Mouse (Mus musculus) hindbrain, embryonic 11.5 days (tissue): ENCODE results near the gene Itih3. TPM values are rescaled to one million over a fixed set of nuclear protein-coding genes. Genes with fewer than 3 reads are reported as not detected.

Experiments
- ATAC-seq: fragments of 200-750 bp; cut with Nextera tagmentation; 2 replicates; pipeline ENCODE4 v1.8.0; 2017; ENCODE audit warnings: mild to moderate bottlenecking, moderate TSS enrichment, moderate library complexity; ENCODE audit not compliant: low FRiP score
- DNase-seq: peaks from one replicate; pipeline ENCODE4 v3.0.0-alpha.2; 2015; ENCODE audit warnings: low spot score
- H3K27ac ChIP-seq: fragments of 300-500 bp; sonication (generic); 2 replicates; pipeline ENCODE4 v1.5.1; 2014; ENCODE audit warnings: mild to moderate bottlenecking, low read depth, low read length
- H3K27me3 ChIP-seq: fragments of 300-500 bp; sonication (generic); 2 replicates; pipeline ENCODE4 v1.6.1; 2014; ENCODE audit warnings: mild to moderate bottlenecking, low read length, moderate library complexity, mixed read lengths; ENCODE audit not compliant: control insufficient read depth, insufficient read depth
- H3K36me3 ChIP-seq: fragments of 300-500 bp; sonication (generic); 2 replicates; pipeline ENCODE4 v1.6.1; 2014; ENCODE audit warnings: mild to moderate bottlenecking, low read length, moderate library complexity, mixed read lengths; ENCODE audit not compliant: control insufficient read depth, insufficient read depth
- H3K4me1 ChIP-seq: fragments of 300-500 bp; sonication (generic); replicated peaks from 2 replicates; pipeline ENCODE4 v1.6.1; 2014; ENCODE audit warnings: low read length, mixed read lengths; ENCODE audit not compliant: control insufficient read depth, insufficient read depth
- H3K4me2 ChIP-seq: fragments of 300-500 bp; sonication (generic); replicated peaks from 2 replicates; pipeline ENCODE4 v1.6.1; 2014; ENCODE audit warnings: mild to moderate bottlenecking, low read depth, low read length
- H3K4me3 ChIP-seq: fragments of 300-500 bp; sonication (generic); 2 replicates; pipeline ENCODE4 v1.5.1; 2014; ENCODE audit warnings: low read depth, low read length
- H3K9ac ChIP-seq: fragments of 300-500 bp; sonication (generic); 2 replicates; pipeline ENCODE4 v1.6.1; 2014; ENCODE audit warnings: low read depth, low read length
- H3K9me3 ChIP-seq: fragments of 300-500 bp; sonication (generic); 2 replicates; pipeline ENCODE4 v1.6.1; 2016; ENCODE audit warnings: low read length; ENCODE audit not compliant: control insufficient read depth
- WGBS: fragments of 180-500 bp; shearing (Covaris S2); extraction: QIAGEN DNeasy Blood & Tissue Kit; methylation state at CpG from one replicate; pipeline ENCODE4 v1.1.7; 2014; 5-methylcytosine and 5-hydroxymethylcytosine counted together
- polyA plus RNA-seq: library from polyadenylated mRNA; unstranded; fragments of >200 nt; fragmentation: Nextera tagmentation; extraction: Ambion mirVana; gene quantifications from 2 replicates; pipeline ENCODE4 v1.2.1, GENCODE M21; 2014

Gene Itih3
- polyA plus RNA-seq, 1 experiment from 2014 or later = not detected

DNA sequence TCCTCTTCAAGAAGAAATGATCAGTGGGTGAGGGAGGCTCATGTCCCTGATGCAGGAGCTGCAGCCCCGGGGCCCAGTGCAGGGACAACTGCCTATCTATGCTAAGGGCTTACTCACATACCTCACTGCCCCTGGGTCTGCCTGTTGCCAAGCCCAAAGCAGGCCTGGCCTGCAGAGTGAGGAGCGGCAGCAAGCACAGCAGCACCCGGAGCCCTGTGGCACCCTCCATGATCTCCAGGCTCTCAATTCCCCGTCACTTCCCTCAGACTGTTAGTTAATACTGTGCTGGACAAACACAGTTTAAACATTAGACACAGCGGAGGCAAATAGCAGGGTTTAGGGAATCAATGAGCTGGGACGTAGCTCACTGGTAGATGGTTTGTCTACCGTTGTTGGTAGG, 19.5 kb upstream of the Itih3 start, which contains the start of gene Itih1:
Gene Itih1, minus strand, starts transcription at position 252 of the 400 bp plus-strand sequence.
- Histone ChIP-seq H3K9ac (no peak within 1 kb of the TSS), H3K9me3 (no peaks in the 10 kb centered on the region), H3K36me3 (no peaks in the 10 kb centered on the region), H3K4me1 (no peaks in the 10 kb centered on the region), H3K27me3 (no peaks in the 10 kb centered on the region), H3K4me3 (no peak within 1 kb of the TSS), H3K27ac (no peak within 1 kb of the TSS), H3K4me2 (no peak within 1 kb of the TSS)
- no peak for DNase-seq
- ATAC-seq = no peak
- 91% methylated on average over 7 of the region's 7 CpGs for WGBS

DNA sequence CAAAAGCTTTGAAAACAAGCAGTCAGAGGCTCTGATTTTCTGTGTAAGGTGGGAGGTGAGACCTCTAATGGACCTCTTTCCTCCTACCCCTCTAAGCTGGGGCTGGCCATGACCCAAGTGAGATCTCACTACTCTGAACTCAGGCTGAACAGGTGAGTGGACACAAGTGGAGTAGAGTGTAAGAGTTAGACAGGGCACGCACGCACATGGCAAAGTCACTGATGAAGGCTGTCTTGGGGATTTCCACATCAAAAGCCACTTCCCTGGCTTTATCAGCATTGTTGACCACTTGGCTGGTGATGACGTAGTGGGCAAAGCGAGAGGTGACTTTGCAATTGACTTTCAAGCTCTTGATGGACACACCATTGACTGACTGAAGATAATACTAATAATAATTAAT, 18.7 kb upstream of the Itih3 start:
- Histone ChIP-seq H3K36me3 (no peaks in the 10 kb centered on the region), H3K4me1 (no peaks in the 10 kb centered on the region), H3K9me3 (no peaks in the 10 kb centered on the region), H3K27ac (no peak overlapping the region), H3K4me3 (no peak overlapping the region), H3K9ac (no peak overlapping the region), H3K27me3 (no peaks in the 10 kb centered on the region), H3K4me2 (no peak overlapping the region)
- ATAC-seq (no peak), DNase-seq (no peak)
- WGBS = 94% methylated on average over 4 of the region's 4 CpGs

DNA sequence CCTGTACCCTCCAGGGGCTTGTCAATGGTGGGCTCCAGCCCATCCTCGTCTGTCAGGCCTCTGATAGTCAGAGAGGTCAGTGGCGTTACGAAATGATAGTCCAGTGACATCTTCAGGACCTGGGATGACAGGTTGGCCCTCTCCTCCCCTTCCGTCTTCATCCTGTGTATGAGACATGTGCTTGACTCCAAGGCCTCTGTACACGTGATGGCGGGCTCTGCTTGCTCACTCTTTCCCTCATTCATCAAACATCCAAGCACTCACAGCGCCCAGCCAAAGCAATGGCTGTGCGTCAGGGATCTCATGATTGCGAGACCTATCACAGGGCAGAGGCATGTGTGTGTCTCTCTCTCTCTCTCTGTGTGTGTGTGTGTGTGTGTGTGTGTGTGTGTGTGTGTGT, 9.8 kb upstream of the Itih3 start:
- no peak overlapping the region for H3K4me3 ChIP-seq
- no peaks in the 10 kb centered on the region for H3K9me3 ChIP-seq
- no peak overlapping the region for H3K4me2 ChIP-seq
- ATAC-seq = no peak
- H3K27me3 ChIP-seq = no peaks in the 10 kb centered on the region
- no peaks in the 10 kb centered on the region for H3K4me1 ChIP-seq
- H3K36me3 ChIP-seq = no peaks in the 10 kb centered on the region
- 91% methylated on average over 9 of the region's 9 CpGs for WGBS
- DNase-seq = no peak
- H3K27ac ChIP-seq = no peak overlapping the region
- H3K9ac ChIP-seq = no peak overlapping the region

DNA sequence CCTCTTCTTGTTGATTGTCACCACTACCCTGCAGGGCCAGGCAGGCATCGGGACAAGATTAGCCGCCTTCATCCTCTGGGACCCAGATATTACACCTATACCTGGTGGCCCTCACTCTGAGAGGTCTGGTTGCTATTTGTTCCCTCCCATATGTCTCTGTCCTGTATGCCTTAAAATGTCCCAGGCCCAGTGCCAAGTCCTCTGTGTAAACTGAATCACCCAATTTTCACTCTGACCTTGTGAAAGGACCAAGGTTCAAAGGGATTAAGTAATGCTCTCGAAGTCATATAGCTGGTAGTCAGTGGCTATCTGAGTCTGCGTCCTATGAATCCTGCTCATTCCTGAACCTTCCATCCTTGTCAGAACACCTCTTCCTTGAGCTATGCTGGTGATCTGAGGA, 6.8 kb upstream of the Itih3 start:
- no peaks in the 10 kb centered on the region for H3K36me3 ChIP-seq
- 93% methylated on average over 4 of the region's 4 CpGs for WGBS
- no peaks in the 10 kb centered on the region for H3K4me1 ChIP-seq
- no peak overlapping the region for H3K4me3 ChIP-seq
- H3K9ac ChIP-seq = no peak overlapping the region
- ATAC-seq (no peak), DNase-seq (no peak)
- no peak overlapping the region for H3K4me2 ChIP-seq
- H3K27ac ChIP-seq = no peak overlapping the region
- H3K9me3 ChIP-seq = no peaks in the 10 kb centered on the region
- no peaks in the 10 kb centered on the region for H3K27me3 ChIP-seq

DNA sequence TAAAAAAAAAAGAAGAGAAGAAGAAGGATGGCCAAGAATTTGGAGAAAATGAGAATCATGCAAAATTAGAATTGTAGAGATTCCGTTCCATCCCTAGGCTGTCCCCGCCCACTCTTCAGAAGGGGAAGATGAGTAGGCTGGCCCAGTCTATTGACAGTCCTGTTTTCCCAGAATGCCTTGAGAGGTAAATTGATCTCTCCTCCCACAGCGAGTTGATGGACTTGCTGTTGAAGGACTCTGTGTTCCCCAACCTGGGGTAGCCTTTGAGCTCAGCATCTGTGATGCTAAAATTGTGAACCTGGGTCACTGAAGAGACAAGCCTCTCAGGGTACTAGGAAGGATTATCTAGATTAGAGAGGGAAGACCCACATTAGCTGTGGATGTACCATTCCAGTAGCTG, 1.9 kb upstream of the Itih3 start:
- no peak overlapping the region for H3K4me3 ChIP-seq
- no peak overlapping the region for H3K4me2 ChIP-seq
- WGBS = 89% methylated on average over 3 of the region's 3 CpGs
- H3K9ac ChIP-seq = no peak overlapping the region
- ATAC-seq = no peak
- no peaks in the 10 kb centered on the region for H3K9me3 ChIP-seq
- no peaks in the 10 kb centered on the region for H3K27me3 ChIP-seq
- H3K4me1 ChIP-seq = no peaks in the 10 kb centered on the region
- H3K36me3 ChIP-seq = no peaks in the 10 kb centered on the region
- DNase-seq = no peak
- no peak overlapping the region for H3K27ac ChIP-seq

DNA sequence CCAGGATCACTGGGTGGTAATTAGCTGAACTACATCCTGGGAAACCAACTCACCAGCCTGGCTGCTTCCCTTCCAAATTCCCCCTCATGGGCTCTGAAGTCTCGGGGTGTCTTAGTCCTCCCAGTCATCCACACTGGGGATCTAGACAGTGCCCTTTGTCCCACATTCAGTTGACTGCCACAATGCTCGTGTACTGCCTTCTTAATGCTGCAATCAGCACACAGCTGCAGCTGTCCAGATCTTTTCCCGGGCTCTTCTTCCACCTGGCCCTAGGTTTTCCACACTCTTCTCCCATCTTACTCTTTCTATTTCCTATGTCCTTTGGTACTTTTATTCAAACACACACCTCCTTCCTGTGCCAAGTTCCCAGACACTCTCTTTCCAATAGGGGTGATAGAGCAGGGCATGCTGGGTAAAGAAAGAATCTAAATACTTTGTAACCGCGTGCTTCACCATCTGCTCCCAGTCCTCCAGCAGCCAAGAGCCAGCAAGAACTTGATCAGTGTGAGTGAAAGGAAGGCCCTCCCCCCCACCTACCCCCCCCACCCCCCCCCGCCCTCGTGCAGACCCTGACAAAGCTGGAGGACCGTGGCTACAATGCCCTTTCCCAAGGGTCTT, 1.4 kb downstream of the Itih3 start:
- H3K36me3 ChIP-seq = no peaks in the 10 kb centered on the region
- no peak overlapping the region for H3K9ac ChIP-seq
- H3K27me3 ChIP-seq = no peaks in the 10 kb centered on the region
- no peaks in the 10 kb centered on the region for H3K9me3 ChIP-seq
- H3K4me2 ChIP-seq = no peak overlapping the region
- no peak overlapping the region for H3K4me3 ChIP-seq
- H3K4me1 ChIP-seq = no peaks in the 10 kb centered on the region
- 60% methylated on average over 8 of the region's 8 CpGs for WGBS
- H3K27ac ChIP-seq = no peak overlapping the region
- ATAC-seq = no peak
- peak; percentile 5 for DNase-seq

DNA sequence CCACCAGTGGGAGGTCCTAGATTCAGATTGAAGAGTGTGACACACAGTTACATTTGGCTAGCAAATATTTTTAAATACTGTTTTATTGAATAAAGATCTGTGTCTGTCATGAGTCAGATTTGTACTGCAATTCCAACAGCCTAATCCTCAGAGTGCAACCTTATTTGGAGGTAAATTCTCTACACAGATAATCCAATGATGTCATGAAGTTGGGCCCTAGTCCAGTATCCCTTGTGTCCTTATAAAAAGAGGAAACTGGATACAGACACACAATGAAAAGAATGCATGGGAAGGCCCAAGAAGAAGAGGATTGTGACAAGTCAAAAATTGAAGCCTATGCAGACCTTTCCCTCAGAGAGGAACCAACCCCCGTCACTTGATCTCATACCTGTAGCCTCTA, 7.0 kb downstream of the Itih3 start:
- Histone ChIP-seq H3K4me3 (no peak overlapping the region), H3K27me3 (no peaks in the 10 kb centered on the region), H3K4me1 (no peaks in the 10 kb centered on the region), H3K36me3 (no peaks in the 10 kb centered on the region), H3K9ac (no peak overlapping the region), H3K9me3 (no peaks in the 10 kb centered on the region), H3K4me2 (no peak overlapping the region), H3K27ac (no peak overlapping the region)
- DNase-seq (no peak), ATAC-seq (no peak)
- WGBS = 83% methylated on average over 1 of the region's 1 CpGs

DNA sequence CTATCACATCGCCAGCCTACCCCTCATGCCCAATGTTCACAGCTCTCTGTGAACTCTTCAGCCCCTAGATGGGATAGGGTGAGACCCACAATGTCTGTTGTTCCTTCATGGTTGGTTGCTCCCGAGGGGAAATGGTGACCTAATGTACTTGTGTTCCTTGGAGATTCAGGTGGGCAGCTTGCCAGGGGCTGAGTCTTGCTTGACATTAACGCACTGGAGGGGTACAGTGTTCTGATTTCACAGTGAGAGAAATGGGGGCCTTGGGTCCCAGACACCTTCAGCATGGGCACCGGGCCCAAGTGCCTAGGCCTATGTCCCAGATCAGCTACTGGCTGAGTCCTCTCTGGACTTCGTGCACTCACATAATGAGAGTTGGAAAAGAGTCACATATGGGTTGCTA, 10.2 kb downstream of the Itih3 start:
- no peak overlapping the region for H3K4me3 ChIP-seq
- no peak for DNase-seq

DNA sequence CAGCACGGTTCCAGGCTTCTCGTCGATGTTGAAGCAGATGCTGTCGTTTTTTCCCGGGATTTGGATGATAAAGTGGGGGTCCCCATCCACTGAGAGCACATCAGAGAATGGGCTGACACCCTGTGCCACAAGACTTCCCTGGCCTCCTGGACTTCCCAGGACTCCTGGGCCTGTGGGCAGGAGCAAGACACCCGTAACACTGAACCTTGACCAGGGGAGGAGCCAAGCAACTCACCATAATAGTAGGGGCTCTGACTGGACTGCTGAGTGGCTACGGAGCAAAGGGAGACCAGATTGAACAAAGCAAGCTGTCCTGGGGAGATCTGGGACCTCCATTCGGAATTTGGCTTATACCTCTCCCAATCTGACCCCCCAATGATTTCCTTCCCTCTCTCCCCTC, 10.9 kb downstream of the Itih3 start:
- ATAC-seq = no peak
- Histone ChIP-seq H3K4me1 (no peaks in the 10 kb centered on the region), H3K27ac (no peak overlapping the region), H3K9me3 (no peaks in the 10 kb centered on the region), H3K4me3 (no peak overlapping the region), H3K36me3 (no peaks in the 10 kb centered on the region), H3K27me3 (no peaks in the 10 kb centered on the region), H3K9ac (no peak overlapping the region), H3K4me2 (no peak overlapping the region)
- WGBS = 81% methylated on average over 8 of the region's 8 CpGs
- no peak for DNase-seq

More for the DNA sequence above, 10.2 kb downstream of the Itih3 start:
- Histone ChIP-seq H3K36me3 (no peaks in the 10 kb centered on the region), H3K4me1 (no peaks in the 10 kb centered on the region), H3K9me3 (no peaks in the 10 kb centered on the region), H3K27me3 (no peaks in the 10 kb centered on the region), H3K9ac (no peak overlapping the region), H3K4me2 (no peak overlapping the region), H3K27ac (no peak overlapping the region)
- no peak for ATAC-seq
- WGBS = 88% methylated on average over 5 of the region's 5 CpGs
